Mouse (Mus musculus): Measurements from ENCODE around the gene Abcb10.

DNA sequence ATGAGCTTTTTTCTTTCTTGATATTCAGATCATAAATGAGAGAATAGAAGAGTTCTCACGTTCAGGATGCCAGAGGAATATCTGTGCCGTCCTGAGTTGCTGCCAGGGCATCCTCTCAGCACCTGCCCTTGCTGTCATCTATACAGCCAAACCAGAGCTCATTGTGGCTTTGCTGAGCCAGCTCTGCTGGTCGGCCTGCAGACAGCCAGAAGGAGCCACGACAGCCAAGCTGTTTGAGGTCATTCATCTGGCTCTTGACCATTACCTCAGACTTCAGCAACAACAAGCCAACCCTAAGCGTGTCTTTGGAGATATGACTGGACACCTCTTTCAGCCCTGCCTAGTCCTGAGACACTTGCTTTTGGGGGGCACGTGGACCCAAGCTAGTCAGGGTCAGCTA is 44.9 kb upstream of the Abcb10 start:
- no peak for TF ChIP-seq CTCF (IDR thresholded peaks at IDR 0.05; ENCODE audit: low read depth, low read length)
- TF ChIP-seq POLR2A (IDR thresholded peaks at IDR 0.05; ENCODE audit: borderline replicate concordance, low read depth, low read length), result no peak
